Comparison of ENCODE assay signal across 15 mouse cellular contexts in the genomic region with DNA sequence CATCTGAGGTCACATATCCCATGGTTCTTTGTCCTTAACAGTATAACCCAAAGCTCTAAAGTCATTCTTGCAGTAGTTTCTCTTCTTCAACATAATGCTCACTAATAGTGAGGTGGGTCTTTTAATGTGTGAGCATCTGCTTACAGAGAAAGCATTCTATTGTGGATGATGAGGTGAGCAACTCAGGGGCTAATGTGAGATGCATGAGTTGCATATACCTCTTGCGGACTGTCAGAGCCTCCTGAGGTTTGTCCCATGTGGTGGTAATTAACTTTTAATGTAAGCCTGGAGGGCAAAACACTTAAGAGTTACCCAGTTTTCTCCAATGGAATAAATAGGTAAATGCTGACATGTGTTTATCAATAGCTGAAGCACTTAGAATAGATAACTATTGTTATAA.
"Had no signal": no experiment of that assay in that cellular context is flagged by ENCODE, and none has a peak within 500 bp of the region (broad histone marks: within the 10 kb centered on the region; RNA-seq: fewer than 3 reads in every experiment).

No protein-coding gene starts in this region.

- H3K9ac ChIP-seq: kidney, embryonic 15.5 days; liver, embryonic 13.5 days; neural tube, embryonic 12.5 days had no signal

- H3K4me1 ChIP-seq: kidney, embryonic 15.5 days; liver, embryonic 13.5 days; neural tube, embryonic 12.5 days had no signal

- H3K4me3 ChIP-seq: kidney, embryonic 15.5 days; left cerebral cortex, adult 2 months; liver, embryonic 13.5 days; neural tube, embryonic 12.5 days had no signal

- H3K4me2 ChIP-seq: kidney, embryonic 15.5 days; liver, embryonic 13.5 days; midbrain, embryonic 11.5 days; neural tube, embryonic 12.5 days had no signal

- DNase-seq: kidney, adult 8-10 months; kidney, postnatal 10 days; kidney, postnatal 36 days; layer of hippocampus, postnatal 36 days; liver, embryonic 13.5 days; lung, adult 2 months; lung, postnatal 14 days; lung, postnatal 4 days; midbrain, embryonic 14.5 days; thymus, adult 2 months; thymus, postnatal 14 days had no signal

- H3K36me3 ChIP-seq: kidney, embryonic 15.5 days; liver, embryonic 13.5 days; neural tube, embryonic 12.5 days had no signal

- H3K27ac ChIP-seq: kidney, embryonic 15.5 days; left cerebral cortex, adult 2 months; liver, embryonic 13.5 days; neural tube, embryonic 12.5 days had no signal

- H3K27me3 ChIP-seq: kidney, embryonic 15.5 days; liver, embryonic 13.5 days; neural tube, embryonic 12.5 days had no signal

- H3K9me3 ChIP-seq: kidney, embryonic 15.5 days; liver, embryonic 13.5 days; neural tube, embryonic 12.5 days had no signal
